Mouse (Mus musculus): ENCODE results near the gene Rab3d. TPM values are rescaled to one million over a fixed set of nuclear protein-coding genes. Genes with fewer than 3 reads are reported as not detected.

Rab3d gene
- polyA plus RNA-seq, 1 experiment from 2014 or later = 7.5 TPM

- H3K4me1 ChIP-seq (replicated peaks; ENCODE audit: control insufficient read depth, insufficient read depth, low read length) = no peaks in the 10 kb centered on the region; the same call in 1 of the 2 replicates
- H3K27ac ChIP-seq (ENCODE audit: low read depth, low read length) = no peak overlapping the region
- no peak overlapping the region for H3K4me3 ChIP-seq (ENCODE audit: low read depth, low read length)
- no peak overlapping the region for H3K9ac ChIP-seq (ENCODE audit: low read length)
- no peak for ATAC-seq (replicated peaks; ENCODE audit: low FRiP score)
- WGBS = 83% methylated on average over 7 of the region's 7 CpGs
- no peaks in the 10 kb centered on the region for H3K9me3 ChIP-seq (ENCODE audit: control insufficient read depth, low read length)
- H3K4me2 ChIP-seq (ENCODE audit: low read depth, low read length, severe bottlenecking) = no peak overlapping the region
- no peaks in the 10 kb centered on the region for H3K27me3 ChIP-seq (ENCODE audit: control insufficient read depth, insufficient read depth, low read length)
- DNase-seq (ENCODE audit: low spot score) = no peak
- H3K36me3 ChIP-seq (ENCODE audit: control insufficient read depth, insufficient read depth, low read length) = no peaks in the 10 kb centered on the region
These were observed 17.6 kb upstream of the Rab3d start for GRCm38 (mm10) chr9:21935466-21936131.

- no peak overlapping the region for H3K4me3 ChIP-seq (ENCODE audit: low read depth, low read length)
- no peak for DNase-seq (ENCODE audit: low spot score)
- H3K27ac ChIP-seq (ENCODE audit: low read depth, low read length) = no peak overlapping the region
- ATAC-seq (replicated peaks; ENCODE audit: low FRiP score) = no peak
- H3K9me3 ChIP-seq (ENCODE audit: control insufficient read depth, low read length) = no peaks in the 10 kb centered on the region
- no peaks in the 10 kb centered on the region; the same call in 1 of the 2 replicates for H3K4me1 ChIP-seq (replicated peaks; ENCODE audit: control insufficient read depth, insufficient read depth, low read length)
- WGBS = 92% methylated on average over 12 of the region's 12 CpGs
- H3K9ac ChIP-seq (ENCODE audit: low read length) = no peak overlapping the region
- no peaks in the 10 kb centered on the region for H3K36me3 ChIP-seq (ENCODE audit: control insufficient read depth, insufficient read depth, low read length)
- H3K27me3 ChIP-seq (ENCODE audit: control insufficient read depth, insufficient read depth, low read length) = no peaks in the 10 kb centered on the region
- no peak overlapping the region for H3K4me2 ChIP-seq (ENCODE audit: low read depth, low read length, severe bottlenecking)
These were observed 16.0 kb upstream of the Rab3d start for GRCm38 (mm10) chr9:21934021-21934420.

GRCm38 (mm10) chr9:21932445-21933137 lies 14.6 kb upstream of the Rab3d start:
- DNase-seq (ENCODE audit: low spot score) (no peak), ATAC-seq (replicated peaks; ENCODE audit: low FRiP score) (no peak)
- H3K27me3 ChIP-seq (ENCODE audit: control insufficient read depth, insufficient read depth, low read length) = no peaks in the 10 kb centered on the region
- 57% methylated on average over 12 of the region's 12 CpGs for WGBS
- H3K9ac ChIP-seq (ENCODE audit: low read length) = no peak overlapping the region
- H3K27ac ChIP-seq (ENCODE audit: low read depth, low read length) = no peak overlapping the region
- H3K9me3 ChIP-seq (ENCODE audit: control insufficient read depth, low read length) = no peaks in the 10 kb centered on the region
- no peaks in the 10 kb centered on the region; the same call in 1 of the 2 replicates for H3K4me1 ChIP-seq (replicated peaks; ENCODE audit: control insufficient read depth, insufficient read depth, low read length)
- no peak overlapping the region for H3K4me3 ChIP-seq (ENCODE audit: low read depth, low read length)
- H3K4me2 ChIP-seq (ENCODE audit: low read depth, low read length, severe bottlenecking) = no peak overlapping the region
- H3K36me3 ChIP-seq (ENCODE audit: control insufficient read depth, insufficient read depth, low read length) = no peaks in the 10 kb centered on the region

GRCm38 (mm10) chr9:21932006-21932405 lies 14.0 kb upstream of the Rab3d start:
- no peaks in the 10 kb centered on the region for H3K36me3 ChIP-seq (ENCODE audit: control insufficient read depth, insufficient read depth, low read length)
- H3K4me1 ChIP-seq (replicated peaks; ENCODE audit: control insufficient read depth, insufficient read depth, low read length) = no peaks in the 10 kb centered on the region
- DNase-seq (ENCODE audit: low spot score) (no peak), ATAC-seq (replicated peaks; ENCODE audit: low FRiP score) (no peak)
- no peaks in the 10 kb centered on the region for H3K9me3 ChIP-seq (ENCODE audit: control insufficient read depth, low read length)
- no peak overlapping the region for H3K9ac ChIP-seq (ENCODE audit: low read length)
- no peaks in the 10 kb centered on the region for H3K27me3 ChIP-seq (ENCODE audit: control insufficient read depth, insufficient read depth, low read length)
- no peak overlapping the region for H3K27ac ChIP-seq (ENCODE audit: low read depth, low read length)
- no peak overlapping the region for H3K4me3 ChIP-seq (ENCODE audit: low read depth, low read length)
- 45% methylated on average over 2 of the region's 2 CpGs for WGBS
- no peak overlapping the region for H3K4me2 ChIP-seq (ENCODE audit: low read depth, low read length, severe bottlenecking)

GRCm38 (mm10) chr9:21929208-21929607 lies 11.2 kb upstream of the Rab3d start:
- no peak for DNase-seq (ENCODE audit: low spot score)

GRCm38 (mm10) chr9:21927208-21927753 lies 9.3 kb upstream of the Rab3d start, which contains the start of the genes Ccdc159 and Tmem205:
Gene Ccdc159, plus strand, starts transcription at chr9:21927471.
Gene Tmem205, minus strand, starts transcription at chr9:21927556.
- Histone ChIP-seq H3K4me1 (replicated peaks; ENCODE audit: control insufficient read depth, insufficient read depth, low read length) (peaks cover 6% of the 10 kb centered on the region; the same call in 1 of the 2 replicates), H3K4me3 (ENCODE audit: low read depth, low read length) (peak within 1 kb of the TSS; percentile 49), H3K9me3 (ENCODE audit: control insufficient read depth, low read length) (no peaks in the 10 kb centered on the region), H3K9ac (ENCODE audit: low read length) (peak within 1 kb of the TSS; percentile 70), H3K4me2 (ENCODE audit: low read depth, low read length, severe bottlenecking) (peak within 1 kb of the TSS; percentile 50), H3K27ac (ENCODE audit: low read depth, low read length) (peak within 1 kb of the TSS; percentile 53; the same call in 1 of the 2 replicates), H3K27me3 (ENCODE audit: control insufficient read depth, insufficient read depth, low read length) (no peaks in the 10 kb centered on the region), H3K36me3 (ENCODE audit: control insufficient read depth, insufficient read depth, low read length) (no peaks in the 10 kb centered on the region)
- ATAC-seq (replicated peaks; ENCODE audit: low FRiP score) (peak; percentile 98), DNase-seq (ENCODE audit: low spot score) (peak; percentile 94)
- under 1% methylated on average over 28 of the region's 28 CpGs for WGBS

More at GRCm38 (mm10) chr9:21929208-21929607, 11.2 kb upstream of the Rab3d start:
- H3K4me3 ChIP-seq (ENCODE audit: low read depth, low read length) = no peak overlapping the region
- H3K27ac ChIP-seq (ENCODE audit: low read depth, low read length) = no peak overlapping the region
- WGBS = 81% methylated on average over 3 of the region's 3 CpGs
- no peak for ATAC-seq (replicated peaks; ENCODE audit: low FRiP score)
- peaks cover 6% of the 10 kb centered on the region; the same call in 1 of the 2 replicates for H3K4me1 ChIP-seq (replicated peaks; ENCODE audit: control insufficient read depth, insufficient read depth, low read length)
- H3K9ac ChIP-seq (ENCODE audit: low read length) = no peak overlapping the region
- H3K27me3 ChIP-seq (ENCODE audit: control insufficient read depth, insufficient read depth, low read length) = no peaks in the 10 kb centered on the region
- H3K9me3 ChIP-seq (ENCODE audit: control insufficient read depth, low read length) = no peaks in the 10 kb centered on the region
- no peak overlapping the region for H3K4me2 ChIP-seq (ENCODE audit: low read depth, low read length, severe bottlenecking)
- no peaks in the 10 kb centered on the region for H3K36me3 ChIP-seq (ENCODE audit: control insufficient read depth, insufficient read depth, low read length)

- peak overlapping the region; percentile 70 for H3K9ac ChIP-seq (ENCODE audit: low read length)
- H3K4me2 ChIP-seq (ENCODE audit: low read depth, low read length, severe bottlenecking) = peak overlapping the region; percentile 50
- 4% methylated on average over 6 of the region's 6 CpGs for WGBS
- H3K36me3 ChIP-seq (ENCODE audit: control insufficient read depth, insufficient read depth, low read length) = no peaks in the 10 kb centered on the region
- no peaks in the 10 kb centered on the region for H3K9me3 ChIP-seq (ENCODE audit: control insufficient read depth, low read length)
- H3K4me1 ChIP-seq (replicated peaks; ENCODE audit: control insufficient read depth, insufficient read depth, low read length) = peaks cover 6% of the 10 kb centered on the region; the same call in 1 of the 2 replicates
- ATAC-seq (replicated peaks; ENCODE audit: low FRiP score) (no peak), DNase-seq (ENCODE audit: low spot score) (no peak)
- no peaks in the 10 kb centered on the region for H3K27me3 ChIP-seq (ENCODE audit: control insufficient read depth, insufficient read depth, low read length)
- H3K27ac ChIP-seq (ENCODE audit: low read depth, low read length) = no peak overlapping the region
- H3K4me3 ChIP-seq (ENCODE audit: low read depth, low read length) = peak overlapping the region; percentile 49
These were observed 8.8 kb upstream of the Rab3d start for GRCm38 (mm10) chr9:21926784-21927183.

GRCm38 (mm10) chr9:21926155-21926554 lies 8.2 kb upstream of the Rab3d start:
- no peaks in the 10 kb centered on the region for H3K36me3 ChIP-seq (ENCODE audit: control insufficient read depth, insufficient read depth, low read length)
- H3K27me3 ChIP-seq (ENCODE audit: control insufficient read depth, insufficient read depth, low read length) = no peaks in the 10 kb centered on the region
- H3K4me2 ChIP-seq (ENCODE audit: low read depth, low read length, severe bottlenecking) = peak overlapping the region; percentile 50; the same call in 1 of the 2 replicates
- H3K9me3 ChIP-seq (ENCODE audit: control insufficient read depth, low read length) = no peaks in the 10 kb centered on the region
- H3K4me1 ChIP-seq (replicated peaks; ENCODE audit: control insufficient read depth, insufficient read depth, low read length) = peaks cover 6% of the 10 kb centered on the region; the same call in 1 of the 2 replicates
- peak overlapping the region; percentile 49; the same call in 1 of the 2 replicates for H3K4me3 ChIP-seq (ENCODE audit: low read depth, low read length)
- H3K9ac ChIP-seq (ENCODE audit: low read length) = peak overlapping the region; percentile 70; the same call in 1 of the 2 replicates
- ATAC-seq (replicated peaks; ENCODE audit: low FRiP score) = no peak
- no peak for DNase-seq (ENCODE audit: low spot score)
- WGBS = 81% methylated on average over 6 of the region's 6 CpGs
- H3K27ac ChIP-seq (ENCODE audit: low read depth, low read length) = no peak overlapping the region

Data from forebrain, embryonic 11.5 days (tissue).